Mouse (Mus musculus) heart, postnatal 0 days (tissue): Measurements from ENCODE around the gene Fbxo10. TPM values are rescaled to one million over a fixed set of nuclear protein-coding genes. Genes with fewer than 3 reads are reported as not detected.

Experiments used
- ATAC-seq: fragments of 200-750 bp; cut with Nextera tagmentation; 2 replicates; pipeline ENCODE4 v1.8.0; 2017; ENCODE audit warnings: low read depth, moderate number of reproducible peaks, moderate library complexity; ENCODE audit not compliant: insufficient read depth
- DNase-seq: peaks from one replicate; pipeline ENCODE4 v3.0.0-alpha.2; 2016; ENCODE audit warnings: low spot score
- H3K27ac ChIP-seq: fragments of 300-500 bp; sonication (generic); 2 replicates; pipeline ENCODE4 v1.5.1; 2014; ENCODE audit warnings: low read depth, mild to moderate bottlenecking
- H3K27me3 ChIP-seq: fragments of 300-500 bp; sonication (generic); 2 replicates; pipeline ENCODE4 v1.6.1; 2014; ENCODE audit warnings: low read length, mixed read lengths; ENCODE audit not compliant: control insufficient read depth, insufficient read depth
- H3K36me3 ChIP-seq: fragments of 300-500 bp; sonication (generic); replicated peaks from 2 replicates; pipeline ENCODE4 v1.6.1; 2014; ENCODE audit warnings: low read length, mixed read lengths; ENCODE audit not compliant: control insufficient read depth, insufficient read depth
- H3K4me1 ChIP-seq: fragments of 300-500 bp; sonication (generic); 2 replicates; pipeline ENCODE4 v1.6.1; 2014; ENCODE audit warnings: antibody characterized with exemption; ENCODE audit not compliant: control insufficient read depth, insufficient read depth
- H3K4me2 ChIP-seq: fragments of 300-500 bp; sonication (generic); 2 replicates; pipeline ENCODE4 v1.6.1; 2014; ENCODE audit warnings: low read depth, mild to moderate bottlenecking, low read length, moderate library complexity
- H3K4me3 ChIP-seq: fragments of 300-500 bp; sonication (generic); 2 replicates; pipeline ENCODE4 v1.5.1; 2014; ENCODE audit warnings: low read depth, low read length
- H3K9ac ChIP-seq: fragments of 300-500 bp; sonication (generic); replicated peaks from 2 replicates; pipeline ENCODE4 v1.6.1; 2014; ENCODE audit warnings: low read depth, low read length, mixed read lengths
- H3K9me3 ChIP-seq: fragments of 300-500 bp; sonication (generic); replicated peaks from 2 replicates; pipeline ENCODE4 v1.6.1; 2016; ENCODE audit warnings: low read length; ENCODE audit not compliant: control insufficient read depth
- CTCF ChIP-seq: IDR thresholded peaks from 2 replicates; pipeline ENCODE4 v1.5.1; 2016; ENCODE audit warnings: antibody characterized with exemption, control low read depth, low read depth
- EP300 ChIP-seq: IDR thresholded peaks from 2 replicates; pipeline ENCODE4 v1.6.1; 2016; ENCODE audit warnings: antibody characterized with exemption, low read depth
- WGBS: fragments of 180-500 bp; shearing (Covaris S2); extraction: QIAGEN DNeasy Blood & Tissue Kit; methylation state at CpG from one replicate; pipeline ENCODE4 v1.1.7; 2014; 5-methylcytosine and 5-hydroxymethylcytosine counted together
- polyA plus RNA-seq: library from polyadenylated mRNA; unstranded; fragments of >200 nt; fragmentation: Nextera tagmentation; extraction: Ambion mirVana; gene quantifications from 2 replicates; pipeline ENCODE4 v1.2.1, GENCODE M21; 2015
- total RNA-seq: library from RNA; depleted of rRNA; stranded (reverse); fragments of >200 nt; gene quantifications from 2 replicates; pipeline ENCODE4 v1.2.3, GENCODE M21; 2014; ENCODE audit warnings: low replicate concordance

Fbxo10 gene
- total and polyA plus RNA-seq, 2 experiments from 2014 or later: 11.9 to 23.0 TPM

- 35% methylated on average over 13 of the region's 13 CpGs for whole genome bisulfite sequencing
- Histone ChIP-seq H3K4me3 (no peak overlapping the region), H3K27ac (peak overlapping the region; percentile 97), H3K9ac (no peak overlapping the region), H3K4me1 (peaks cover 7% of the 10 kb centered on the region), H3K27me3 (no peaks in the 10 kb centered on the region), H3K36me3 (peaks cover 48% of the 10 kb centered on the region), H3K9me3 (no peaks in the 10 kb centered on the region), H3K4me2 (no peak overlapping the region)
- peak; percentile 90 for ATAC-seq
- DNase-seq: peak; percentile 89
- no peak for TF ChIP-seq CTCF
- TF ChIP-seq EP300: peak; percentile 91
Measured at GRCm38 (mm10) chr4:45037455-45038410, 46.7 kb downstream of the Fbxo10 start.

- H3K27ac ChIP-seq: peak overlapping the region; percentile 97
- ATAC-seq (no peak), DNase-seq (no peak)
Measured at GRCm38 (mm10) chr4:45036571-45036970, 47.8 kb downstream of the Fbxo10 start.

GRCm38 (mm10) chr4:45036048-45036447 is 48.4 kb downstream of the Fbxo10 start:
- no peak for ATAC-seq

More at GRCm38 (mm10) chr4:45036571-45036970, 47.8 kb downstream of the Fbxo10 start:
- 83% methylated on average over 5 of the region's 5 CpGs for WGBS
- no peak for TF ChIP-seq EP300
- TF ChIP-seq CTCF: no peak
- Histone ChIP-seq H3K27me3 (no peaks in the 10 kb centered on the region), H3K9me3 (no peaks in the 10 kb centered on the region), H3K4me2 (no peak overlapping the region), H3K36me3 (peaks cover 53% of the 10 kb centered on the region), H3K4me3 (no peak overlapping the region), H3K9ac (no peak overlapping the region), H3K4me1 (peaks cover 7% of the 10 kb centered on the region)

GRCm38 (mm10) chr4:45034693-45035628 is 49.4 kb downstream of the Fbxo10 start:
- peak; percentile 42 for DNase-seq

More at GRCm38 (mm10) chr4:45036048-45036447, 48.4 kb downstream of the Fbxo10 start:
- DNase-seq: no peak
- no peak for TF ChIP-seq EP300
- TF ChIP-seq CTCF: no peak
- H3K9me3 ChIP-seq: no peaks in the 10 kb centered on the region
- peaks cover 7% of the 10 kb centered on the region for H3K4me1 ChIP-seq
- H3K4me3 ChIP-seq: no peak overlapping the region
- H3K9ac ChIP-seq: no peak overlapping the region
- 85% methylated on average over 10 of the region's 10 CpGs for WGBS
- H3K36me3 ChIP-seq: peaks cover 55% of the 10 kb centered on the region
- H3K27ac ChIP-seq: 0 out of 2 replicates have a peak overlapping the region, but pooled peaks have one; percentile 97
- no peak overlapping the region for H3K4me2 ChIP-seq
- no peaks in the 10 kb centered on the region for H3K27me3 ChIP-seq

GRCm38 (mm10) chr4:45032586-45032985 is 51.8 kb downstream of the Fbxo10 start:
- WGBS: 75% methylated on average over 9 of the region's 9 CpGs
- no peaks in the 10 kb centered on the region for H3K9me3 ChIP-seq

More at GRCm38 (mm10) chr4:45034693-45035628, 49.4 kb downstream of the Fbxo10 start:
- 68% methylated on average over 16 of the region's 16 CpGs for WGBS
- H3K27me3 ChIP-seq: no peaks in the 10 kb centered on the region
- H3K27ac ChIP-seq: peak overlapping the region; percentile 62; the same call in 1 of the 2 replicates
- H3K4me2 ChIP-seq: no peak overlapping the region
- 0 out of 2 replicates have a peak overlapping the region, but pooled peaks have one; percentile 1 for H3K9ac ChIP-seq
- no peaks in the 10 kb centered on the region for H3K9me3 ChIP-seq
- H3K4me1 ChIP-seq: peaks cover 7% of the 10 kb centered on the region
- TF ChIP-seq CTCF: no peak
- ATAC-seq: no peak
- H3K36me3 ChIP-seq: peaks cover 60% of the 10 kb centered on the region
- no peak overlapping the region for H3K4me3 ChIP-seq

More at GRCm38 (mm10) chr4:45032586-45032985, 51.8 kb downstream of the Fbxo10 start:
- peaks cover 81% of the 10 kb centered on the region for H3K36me3 ChIP-seq
- peaks cover 7% of the 10 kb centered on the region for H3K4me1 ChIP-seq
- TF ChIP-seq CTCF: no peak
- no peak for TF ChIP-seq EP300
- H3K4me3 ChIP-seq: no peak overlapping the region
- no peaks in the 10 kb centered on the region for H3K27me3 ChIP-seq
- no peak overlapping the region for H3K27ac ChIP-seq
- no peak overlapping the region for H3K4me2 ChIP-seq
- ATAC-seq (no peak), DNase-seq (no peak)
- H3K9ac ChIP-seq: no peak overlapping the region
